Mouse (Mus musculus) telencephalon, adult 2 months (tissue): ENCODE results near the gene Dnajc13.

Experiments used
- DNase-seq: peaks from one replicate; pipeline ENCODE4 v3.0.0-alpha.2; 2011; ENCODE audit warnings: low read depth, low spot score

Gene Dnajc13

GRCm38 (mm10) chr9:104123101-104123500 lies 139.6 kb downstream of the Dnajc13 start:
- no peak for DNase-seq

DNA sequence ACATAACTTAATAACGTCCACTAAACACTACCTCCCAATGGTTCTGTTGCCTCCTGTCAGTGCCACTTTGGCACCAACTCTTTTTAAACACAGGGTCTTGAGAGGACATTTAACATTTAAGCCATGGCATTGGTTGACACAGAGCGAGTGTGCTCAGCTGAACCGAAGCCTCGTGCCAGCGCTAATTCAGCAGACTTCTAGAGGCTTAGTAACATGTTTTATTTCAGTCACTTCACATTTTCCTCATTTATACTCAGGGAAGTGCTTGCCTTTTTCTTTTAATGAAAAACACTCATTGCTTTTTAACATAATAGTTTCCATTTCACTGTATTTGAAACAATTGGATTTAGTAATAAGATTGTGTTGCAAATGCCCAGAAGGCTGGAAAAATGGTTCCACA lies 153.6 kb downstream of the Dnajc13 start:
- no peak for DNase-seq

GRCm38 (mm10) chr9:104108571-104109143 lies 154.1 kb downstream of the Dnajc13 start:
- DNase-seq: no peak

GRCm38 (mm10) chr9:104107482-104107881 lies 155.2 kb downstream of the Dnajc13 start:
- DNase-seq: no peak

DNA sequence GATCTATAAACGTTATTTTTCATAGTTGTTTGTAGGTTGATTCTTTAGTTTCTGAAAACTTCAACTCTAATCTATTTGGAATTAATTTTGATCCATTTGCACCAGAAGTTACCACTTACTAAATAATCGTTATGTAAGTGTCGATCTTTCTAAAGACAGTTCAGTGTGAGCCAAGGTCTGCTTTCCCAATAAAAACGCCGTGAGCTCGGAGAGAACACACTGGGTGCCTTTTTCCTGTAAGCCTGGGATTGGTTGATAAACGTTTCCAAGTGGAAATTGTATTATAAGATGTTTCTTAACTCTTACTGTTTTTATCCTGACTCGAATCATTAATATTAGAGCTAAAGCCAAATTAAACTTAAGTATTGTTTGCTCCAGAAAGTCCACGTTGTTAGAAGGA lies 155.8 kb downstream of the Dnajc13 start:
- no peak for DNase-seq

DNA sequence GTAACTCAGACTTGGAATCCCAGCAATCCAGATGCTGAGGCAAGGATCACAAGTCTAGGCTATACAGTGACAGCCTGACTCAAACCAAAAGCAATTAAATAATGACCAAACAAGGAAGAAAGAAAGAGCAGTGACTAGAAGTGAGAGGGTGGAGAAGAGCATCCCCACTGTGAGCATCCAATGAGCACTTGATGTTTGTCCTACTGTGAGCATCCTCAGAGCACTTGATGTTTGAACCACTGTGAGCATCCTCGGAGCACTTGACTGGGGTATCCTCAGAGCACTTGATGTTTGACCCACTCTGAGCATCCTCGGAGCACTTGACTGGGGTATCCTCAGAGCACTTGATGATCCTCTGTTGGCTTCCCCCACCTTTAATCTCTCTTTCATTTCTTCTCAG lies 157.7 kb downstream of the Dnajc13 start:
- DNase-seq: no peak

DNA sequence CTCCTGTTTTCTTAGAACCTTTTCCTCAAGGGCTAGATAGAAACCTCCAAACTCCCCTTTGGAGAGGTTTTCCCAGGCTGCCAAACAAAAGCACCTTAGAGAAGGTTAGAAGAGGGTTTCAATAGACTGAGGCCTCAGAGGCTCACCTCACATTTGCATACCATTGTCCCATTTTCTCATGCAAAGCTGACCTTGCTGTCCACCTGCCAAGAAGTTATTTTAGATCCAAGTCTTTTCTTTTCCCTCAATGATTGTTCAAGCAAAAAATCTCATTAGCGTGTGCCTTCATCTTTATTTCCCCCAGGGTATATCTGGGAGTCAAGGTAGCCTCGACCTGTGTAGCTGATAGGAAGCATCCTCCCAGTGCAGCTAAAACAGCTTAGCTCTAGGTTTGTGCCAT lies 159.8 kb downstream of the Dnajc13 start:
- no peak for DNase-seq

- no peak for DNase-seq
Observed at GRCm38 (mm10) chr9:104102301-104102700, 160.4 kb downstream of the Dnajc13 start.

DNA sequence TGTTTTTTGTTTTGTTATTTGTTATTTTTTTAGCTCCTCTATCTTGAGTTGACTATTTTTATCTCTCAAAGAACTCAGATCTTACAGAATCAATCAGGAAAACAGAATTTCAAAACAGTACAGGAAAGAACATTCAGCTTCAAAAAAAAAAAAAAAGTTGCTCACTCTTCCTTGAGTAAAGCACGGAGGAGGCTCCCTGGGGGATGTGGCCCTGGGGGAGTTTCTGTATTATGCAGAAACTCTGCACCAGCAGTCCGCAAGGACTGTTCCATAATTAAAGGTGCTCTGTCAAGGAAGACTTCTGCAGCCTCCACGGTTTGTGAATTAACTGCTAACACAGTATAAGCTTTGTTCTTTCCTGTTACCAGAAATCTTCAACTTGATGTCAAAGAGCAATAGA lies 161.3 kb downstream of the Dnajc13 start:
- no peak for DNase-seq
